Mouse (Mus musculus) heart, adult 2 months (tissue): ENCODE results near the gene Ppp1cc. TPM values are rescaled to one million over a fixed set of nuclear protein-coding genes. Genes with fewer than 3 reads are reported as not detected.

Experiments
- DNase-seq, 2 experiments: peaks; one replicate each; pipeline ENCODE4 v3.0.0; 2021
- H3K27ac ChIP-seq: fragments of 200-600 bp; 2 replicates; pipeline ENCODE4 v1.8.1; 2022
- H3K27me3 ChIP-seq: fragments of 200-500 bp; 2 replicates; pipeline ENCODE4 v1.6.1; 2012; ENCODE audit warnings: mild to moderate bottlenecking, low read length, inconsistent platforms, mixed read lengths; ENCODE audit not compliant: control insufficient read depth, insufficient read depth
- H3K36me3 ChIP-seq: fragments of 200-500 bp; 2 replicates; pipeline ENCODE4 v1.6.1; 2012; ENCODE audit warnings: low read length, inconsistent platforms; ENCODE audit not compliant: control insufficient read depth, insufficient read depth
- H3K4me1 ChIP-seq: fragments of 200-500 bp; 2 replicates; pipeline ENCODE4 v1.6.1; 2011; ENCODE audit warnings: low read length; ENCODE audit not compliant: control insufficient read depth, insufficient read depth
- H3K4me3 ChIP-seq: fragments of 200-600 bp; 2 replicates; pipeline ENCODE4 v1.8.1; 2022
- H3K79me2 ChIP-seq: fragments of 200-500 bp; replicated peaks from 2 replicates; pipeline ENCODE4 v1.6.1; 2012; ENCODE audit warnings: mild to moderate bottlenecking, inconsistent platforms, low read length, moderate library complexity, mixed read lengths; ENCODE audit not compliant: control insufficient read depth, insufficient read depth
- H3K9ac ChIP-seq: fragments of 200-500 bp; 2 replicates; pipeline ENCODE4 v1.6.1; 2012; ENCODE audit warnings: low read depth, mild to moderate bottlenecking, control low read depth, inconsistent platforms, low read length, mixed read lengths
- CTCF ChIP-seq: fragments of 200-600 bp; IDR thresholded peaks from 2 replicates; pipeline ENCODE4 v1.8.1; 2022; ENCODE audit warnings: antibody characterized with exemption, mild to moderate bottlenecking, moderate library complexity
- EP300 ChIP-seq: fragments of 200-500 bp; IDR thresholded peaks from 2 replicates; pipeline ENCODE4 v1.6.1; 2011; ENCODE audit warnings: low read depth, low read length, control low read depth; ENCODE audit not compliant: insufficient read depth
- POLR2A ChIP-seq: fragments of 200-500 bp; IDR thresholded peaks from 2 replicates; pipeline ENCODE4 v1.6.1; 2011; ENCODE audit warnings: mild to moderate bottlenecking, low read depth, low read length, control low read depth; ENCODE audit not compliant: insufficient read depth
- WGBS: fragments of 180-500 bp; shearing (Covaris S2); methylation state at CpG from one replicate; pipeline ENCODE4 v1.1.7; 2018; 5-methylcytosine and 5-hydroxymethylcytosine counted together
- intact Hi-C: fragments of 180-260 bp; cut with DNase I; formaldehyde crosslinking; loops from one replicate; pipeline ENCODE4 v1.15.1; 2025
- polyA plus RNA-seq: library from polyadenylated mRNA; depleted of rRNA; stranded (reverse); fragments of >200 nt; gene quantifications from 2 replicates; pipeline ENCODE4 v1.2.3, GENCODE M21; 2012
- total RNA-seq, 2 experiments: library from RNA; stranded (reverse); gene quantifications; 2 replicates each; pipeline ENCODE4 v1.2.3; 2021

Gene Ppp1cc
- total and polyA plus RNA-seq, 3 experiments: 59.7 to 127 (median 101) TPM

DNA sequence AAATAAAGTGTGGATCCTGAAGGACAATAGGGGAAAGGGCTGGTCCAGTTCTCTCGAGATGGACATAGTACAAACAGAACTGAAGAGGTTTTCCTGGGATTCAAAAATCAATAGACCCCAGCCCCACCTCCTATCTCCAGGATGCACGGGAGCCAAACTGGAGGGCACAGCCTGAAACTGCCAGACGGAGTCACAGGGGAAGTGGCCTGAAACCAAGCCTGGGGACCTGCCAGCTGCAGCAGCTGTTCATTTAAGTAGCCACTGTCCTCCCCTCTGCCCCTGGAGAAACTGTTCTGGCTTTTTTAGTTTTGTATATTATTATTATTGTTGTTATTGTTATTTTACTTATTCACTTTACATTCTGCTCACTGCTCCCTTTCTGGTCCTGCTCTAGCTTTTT is 31.0 kb downstream of the Ppp1cc start:
- H3K9ac ChIP-seq: no peak overlapping the region
- H3K27me3 ChIP-seq: no peaks in the 10 kb centered on the region
- DNase-seq: no peak
- TF ChIP-seq POLR2A (no peak), CTCF (no peak), EP300 (no peak)
- no peaks in the 10 kb centered on the region for H3K79me2 ChIP-seq
- no peak overlapping the region for H3K4me3 ChIP-seq
- no peak overlapping the region for H3K27ac ChIP-seq
- 24% methylated on average over 3 of the region's 3 CpGs for WGBS
- no peaks in the 10 kb centered on the region for H3K4me1 ChIP-seq
- intact Hi-C loops: no loop called here
- H3K36me3 ChIP-seq: no peaks in the 10 kb centered on the region

DNA sequence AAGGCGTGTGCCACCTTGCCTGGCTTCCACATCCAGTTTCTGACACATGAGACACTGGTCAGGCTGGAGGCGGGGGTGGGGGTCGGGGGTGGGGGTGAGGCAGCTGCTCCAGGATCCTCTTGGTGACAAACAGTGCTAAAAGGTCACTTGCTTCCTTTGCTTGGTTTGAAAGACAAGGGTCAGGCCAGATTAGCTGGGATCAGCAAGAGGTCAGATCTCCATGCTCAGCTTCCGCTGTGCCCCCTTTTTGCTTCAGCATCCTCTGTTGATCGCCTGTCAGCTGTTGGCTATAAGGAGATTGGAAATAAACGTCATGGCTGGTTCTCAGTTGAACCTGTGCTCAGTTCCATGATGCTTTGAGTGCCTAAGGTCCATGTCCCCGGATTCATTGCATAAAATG is 32.4 kb downstream of the Ppp1cc start:
- Histone ChIP-seq H3K4me3 (no peak overlapping the region), H3K36me3 (no peaks in the 10 kb centered on the region), H3K27ac (no peak overlapping the region), H3K9ac (no peak overlapping the region), H3K27me3 (no peaks in the 10 kb centered on the region), H3K79me2 (no peaks in the 10 kb centered on the region), H3K4me1 (no peaks in the 10 kb centered on the region)
- intact Hi-C loops: no loop called here
- 58% methylated on average over 7 of the region's 7 CpGs for WGBS
- TF ChIP-seq EP300: no peak
- no peak for TF ChIP-seq CTCF
- no peak for TF ChIP-seq POLR2A
- DNase-seq: no peak

DNA sequence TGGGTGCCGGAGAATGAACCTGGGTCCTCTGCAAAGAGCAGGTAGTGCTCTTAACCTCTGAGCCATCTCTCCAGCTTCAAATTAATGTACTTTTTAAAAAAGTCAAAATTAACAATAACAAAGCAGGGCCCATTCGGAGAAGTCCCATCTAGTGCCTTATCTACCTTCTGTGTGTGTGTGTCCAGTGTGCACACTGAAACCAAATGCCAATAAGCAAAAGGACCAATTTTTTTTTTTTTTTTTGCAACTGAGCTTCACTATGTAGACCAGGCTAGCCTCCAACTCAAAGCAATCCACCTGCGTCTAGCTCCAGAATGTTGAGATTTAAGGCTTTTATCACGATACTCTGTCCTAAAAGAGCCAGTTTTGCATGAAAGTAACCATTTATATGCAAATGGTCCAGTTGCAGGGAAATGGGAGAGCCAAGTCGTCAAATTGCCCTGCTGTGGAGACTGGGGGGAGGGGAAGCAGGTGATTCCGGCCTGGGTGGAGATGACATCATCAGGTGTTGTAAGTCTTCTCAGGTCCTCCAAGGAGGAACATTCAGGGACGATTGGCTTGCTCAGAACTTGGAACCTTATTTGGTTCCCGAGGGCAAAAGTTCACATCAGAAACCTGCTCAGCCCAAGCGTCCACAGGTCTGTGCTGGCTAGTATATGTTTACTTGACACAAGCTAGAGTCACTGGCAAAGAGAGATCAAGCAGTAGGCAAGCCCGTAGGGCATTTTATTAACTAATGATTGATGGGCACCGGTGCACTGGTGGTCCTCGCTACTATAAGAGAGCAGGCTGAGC is 33.4 kb downstream of the Ppp1cc start:
- WGBS: 83% methylated on average over 12 of the region's 12 CpGs
- Histone ChIP-seq H3K27ac (no peak overlapping the region), H3K4me1 (no peaks in the 10 kb centered on the region), H3K4me3 (no peak overlapping the region), H3K9ac (no peak overlapping the region), H3K27me3 (no peaks in the 10 kb centered on the region), H3K36me3 (no peaks in the 10 kb centered on the region), H3K79me2 (no peaks in the 10 kb centered on the region)
- DNase-seq: no peak
- intact Hi-C loops: no loop called here
- TF ChIP-seq CTCF: no peak
- no peak for TF ChIP-seq EP300
- TF ChIP-seq POLR2A: no peak

DNA sequence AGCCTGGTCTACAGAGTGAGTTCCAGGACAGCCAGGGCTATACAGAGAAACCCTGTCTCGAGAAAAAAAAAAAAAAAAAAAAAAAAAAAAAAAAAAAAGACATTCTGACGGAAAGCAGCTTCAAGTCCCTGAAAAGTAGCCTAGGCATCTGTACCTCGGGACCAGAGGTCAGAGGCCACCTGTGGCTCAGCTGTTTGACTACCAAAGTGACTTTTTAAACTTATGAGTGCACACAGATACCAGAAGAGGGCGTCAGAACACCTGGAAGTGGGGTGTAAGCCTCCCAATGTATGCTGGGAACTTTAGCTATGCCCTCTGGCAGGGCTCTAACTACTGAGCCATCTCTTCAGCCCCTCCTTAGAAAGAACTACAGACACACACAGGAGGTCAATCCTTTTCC is 34.3 kb downstream of the Ppp1cc start:
- intact Hi-C loops: no loop called here
- Histone ChIP-seq H3K4me3 (no peak overlapping the region), H3K27ac (no peak overlapping the region), H3K36me3 (no peaks in the 10 kb centered on the region), H3K79me2 (no peaks in the 10 kb centered on the region), H3K27me3 (no peaks in the 10 kb centered on the region), H3K4me1 (no peaks in the 10 kb centered on the region), H3K9ac (no peak overlapping the region)
- DNase-seq: no peak
- TF ChIP-seq EP300 (no peak), CTCF (no peak), POLR2A (no peak)
- 39% methylated on average over 3 of the region's 4 CpGs for WGBS

DNA sequence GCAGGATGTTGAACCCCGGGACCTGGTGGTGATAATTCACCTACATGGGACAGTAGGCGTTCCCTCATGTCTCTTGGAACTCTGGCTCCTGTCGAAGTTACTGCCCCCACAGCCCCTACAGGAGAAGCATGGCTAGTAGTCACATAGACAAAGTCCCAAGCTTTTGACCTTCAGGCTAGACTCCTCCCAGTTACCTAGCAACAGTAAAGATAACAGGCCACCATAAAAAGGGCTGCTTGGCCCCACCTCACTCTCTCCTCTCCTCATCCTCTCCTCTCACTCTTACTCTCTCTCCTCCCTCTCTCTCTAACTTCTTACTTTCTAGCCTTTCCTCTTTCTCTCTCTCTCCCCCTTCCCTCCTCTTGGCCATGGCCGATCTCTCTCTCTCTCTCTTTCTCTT is 42.8 kb downstream of the Ppp1cc start:
- WGBS: 89% methylated on average over 4 of the region's 4 CpGs
- no peaks in the 10 kb centered on the region for H3K79me2 ChIP-seq
- H3K4me1 ChIP-seq: no peaks in the 10 kb centered on the region
- H3K27ac ChIP-seq: no peak overlapping the region
- no peak for TF ChIP-seq POLR2A
- no peak for TF ChIP-seq EP300
- no peak for TF ChIP-seq CTCF
- no peak overlapping the region for H3K9ac ChIP-seq
- DNase-seq: no peak
- intact Hi-C loops: no loop called here
- H3K27me3 ChIP-seq: no peaks in the 10 kb centered on the region
- no peaks in the 10 kb centered on the region for H3K36me3 ChIP-seq
- H3K4me3 ChIP-seq: no peak overlapping the region

DNA sequence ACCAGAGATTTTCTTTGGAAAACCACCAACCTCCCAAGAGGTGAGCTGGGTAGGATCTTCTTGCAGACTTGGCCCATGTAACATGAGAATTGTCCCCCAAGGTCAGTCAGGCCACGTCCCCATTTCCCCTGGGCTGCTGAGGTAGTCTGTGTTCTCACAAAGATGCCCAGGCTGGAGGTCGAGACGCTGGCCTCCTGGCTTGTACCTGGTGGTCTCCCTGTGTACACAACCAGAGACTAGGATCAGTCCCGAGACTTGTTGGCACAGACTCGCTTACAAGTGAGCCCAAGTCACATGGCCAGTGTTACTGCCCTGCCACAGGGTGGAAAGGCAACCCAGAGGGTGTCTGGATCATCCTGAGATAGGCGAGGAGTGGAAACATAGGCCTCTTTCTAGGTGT is 43.8 kb downstream of the Ppp1cc start:
- H3K27me3 ChIP-seq: no peaks in the 10 kb centered on the region
- H3K79me2 ChIP-seq: no peaks in the 10 kb centered on the region
- H3K27ac ChIP-seq: no peak overlapping the region
- no peak overlapping the region for H3K9ac ChIP-seq
- no peaks in the 10 kb centered on the region for H3K4me1 ChIP-seq
- H3K4me3 ChIP-seq: no peak overlapping the region
- no peaks in the 10 kb centered on the region for H3K36me3 ChIP-seq
- TF ChIP-seq CTCF: no peak
- 83% methylated on average over 6 of the region's 6 CpGs for WGBS
- intact Hi-C loops: no loop called here
- DNase-seq: no peak
